Mouse (Mus musculus) megakaryocyte-erythroid progenitor cell, adult 5-6 weeks (primary cell): ENCODE data around the gene Mogs. TPM values are rescaled to one million over a fixed set of nuclear protein-coding genes. Genes with fewer than 3 reads are reported as not detected.
A peak's percentile ranks its signal among the peaks of the same experiment; 100 is the strongest.
"Not testable (repeated sequence)": the region's sequence is repeated elsewhere in the genome, so short reads cannot be mapped to it uniquely, and the experiment has no call there.

Experiments
- ATAC-seq: replicated peaks from 2 replicates; pipeline ENCODE4 v1.8.0; 2016; ENCODE audit warnings: mild to moderate bottlenecking, inconsistent platforms; ENCODE audit not compliant: severe bottlenecking, poor library complexity, low FRiP score, low TSS enrichment
- total RNA-seq, 2 experiments: library from RNA; stranded (forward) in 1 of 2; stranded (reverse) in 1 of 2; fragments of 200-1000, 215-1000 nt in 1 of 2; fragments of >200 nt in 1 of 2; fragmentation: Nextera tagmentation in 1 of 2; gene quantifications; 2 replicates each; pipeline ENCODE4 v1.2.3; 2014 to 2017

The Mogs gene
- total RNA-seq, 2 experiments from 2014 or later: 97.3 to 127 TPM

- ATAC-seq: no peak
Observed at GRCm38 (mm10) chr6:83140044-83140443, 24.7 kb downstream of the Mogs start.

GRCm38 (mm10) chr6:83141636-83142035 is 26.3 kb downstream of the Mogs start:
- ATAC-seq: no peak

- ATAC-seq: no peak
Observed at GRCm38 (mm10) chr6:83142211-83142731, 27.0 kb downstream of the Mogs start.

- ATAC-seq: no peak
Observed at GRCm38 (mm10) chr6:83142886-83143285, 27.6 kb downstream of the Mogs start.

- no peak for ATAC-seq
Observed at GRCm38 (mm10) chr6:83145209-83145608, 29.9 kb downstream of the Mogs start.

GRCm38 (mm10) chr6:83145805-83146204 is 30.5 kb downstream of the Mogs start:
- no peak for ATAC-seq

- no peak for ATAC-seq
Observed at GRCm38 (mm10) chr6:83147280-83147679, 32.0 kb downstream of the Mogs start.

- ATAC-seq: no peak
Observed at GRCm38 (mm10) chr6:83151721-83152120, 36.4 kb downstream of the Mogs start.

- no peak for ATAC-seq
Observed at GRCm38 (mm10) chr6:83153038-83153437, 37.7 kb downstream of the Mogs start.

- ATAC-seq: no peak
Observed at GRCm38 (mm10) chr6:83153485-83153884, 38.2 kb downstream of the Mogs start.

- peak; percentile 19; the same call in 1 of the 2 replicates for ATAC-seq
Observed at GRCm38 (mm10) chr6:83155552-83156238, 40.4 kb downstream of the Mogs start.

- ATAC-seq: peak; percentile 74
Observed at GRCm38 (mm10) chr6:83156259-83156684, 41.0 kb downstream of the Mogs start, which contains the start of the genes Wdr54 and 1700003E16Rik. Gene Wdr54 (minus strand): TSS chr6:83156397. Gene 1700003E16Rik (plus strand): TSS chr6:83156404.

- not testable (repeated sequence) for ATAC-seq
Observed at GRCm38 (mm10) chr6:83159456-83159855, 44.2 kb downstream of the Mogs start.

- ATAC-seq: no peak
Observed at GRCm38 (mm10) chr6:83161442-83161841, 46.1 kb downstream of the Mogs start.

GRCm38 (mm10) chr6:83161921-83162641 is 46.8 kb downstream of the Mogs start:
- 0 out of 2 replicates have a peak, but pooled peaks have one; percentile 34 for ATAC-seq

- no peak for ATAC-seq
Observed at GRCm38 (mm10) chr6:83162701-83163100, 47.4 kb downstream of the Mogs start.

GRCm38 (mm10) chr6:83165026-83165606 is 49.8 kb downstream of the Mogs start:
- ATAC-seq: no peak

- ATAC-seq: peak; percentile 72
Observed at GRCm38 (mm10) chr6:83165607-83166242, 50.4 kb downstream of the Mogs start, which contains the start of gene Dctn1. Gene Dctn1 (plus strand): TSS chr6:83165920.

- ATAC-seq: peak; percentile 59
Observed at GRCm38 (mm10) chr6:83166243-83166630, 50.9 kb downstream of the Mogs start.
